Mouse (Mus musculus) macrophage (primary cell): Measurements from ENCODE around the gene Tsga10. TPM values are rescaled to one million over a fixed set of nuclear protein-coding genes. Genes with fewer than 3 reads are reported as not detected.
"Not testable (repeated sequence)": the region's sequence is repeated elsewhere in the genome, so short reads cannot be mapped to it uniquely, and the experiment has no call there.

ENCODE experiments used
- H3K27ac ChIP-seq: fragments of 350-480 bp; formaldehyde crosslinking; 2 replicates; pipeline ENCODE4 v1.9.0; 2021
- H3K36me3 ChIP-seq: fragments of 350-480 bp; formaldehyde crosslinking; 2 replicates; pipeline ENCODE4 v1.9.0; 2021; ENCODE audit errors: inconsistent target
- H3K4me3 ChIP-seq: fragments of 350-480 bp; formaldehyde crosslinking; 2 replicates; pipeline ENCODE4 v1.9.0; 2021; ENCODE audit errors: inconsistent target
- H3K79me2 ChIP-seq: fragments of 350-480 bp; formaldehyde crosslinking; 2 replicates; pipeline ENCODE4 v1.9.0; 2021; ENCODE audit errors: inconsistent target
- WGBS: methylation state at CpG from one replicate; pipeline ENCODE4 v1.1.7; 2026; ENCODE audit warnings: inconsistent platforms; ENCODE audit not compliant: missing documents; 5-methylcytosine and 5-hydroxymethylcytosine counted together
- polyA plus RNA-seq: library from polyadenylated mRNA; stranded (reverse); fragments of 250-400 nt; gene quantifications from 3 replicates; pipeline ENCODE4 v1.2.4, GENCODE M21; 2018; ENCODE audit warnings: inconsistent platforms

Gene Tsga10
- polyA plus RNA-seq, 1 experiment from 2014 or later: 7.0 TPM

DNA sequence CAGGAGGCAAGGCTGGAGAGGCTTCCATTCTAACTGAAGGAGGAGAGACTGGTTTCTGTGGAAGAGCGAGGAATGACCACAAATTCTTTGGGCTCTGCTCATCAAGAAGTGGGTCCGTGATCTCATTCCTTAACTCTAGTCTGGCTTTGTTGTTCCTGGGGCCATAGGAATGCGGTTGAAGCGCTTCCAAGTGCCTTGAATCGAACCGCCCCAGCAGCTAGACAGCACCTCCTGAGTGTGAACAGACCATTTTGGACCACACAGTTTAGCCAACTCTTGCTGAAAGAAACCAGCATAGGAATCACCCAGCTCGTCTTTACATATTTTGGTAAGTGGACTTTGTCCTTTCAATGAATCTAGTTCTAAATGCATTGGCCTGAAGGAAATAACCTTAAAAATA, 5.5 kb upstream of the Tsga10 start, which contains the start of gene Lipt1:
Gene Lipt1 (plus strand): TSS at position 35 of the 400 bp plus-strand sequence.
- H3K4me3 ChIP-seq: peak within 1 kb of the TSS; percentile 75
- no peak within 1 kb of the TSS for H3K27ac ChIP-seq
- WGBS: 29% methylated on average over 7 of the region's 7 CpGs

DNA sequence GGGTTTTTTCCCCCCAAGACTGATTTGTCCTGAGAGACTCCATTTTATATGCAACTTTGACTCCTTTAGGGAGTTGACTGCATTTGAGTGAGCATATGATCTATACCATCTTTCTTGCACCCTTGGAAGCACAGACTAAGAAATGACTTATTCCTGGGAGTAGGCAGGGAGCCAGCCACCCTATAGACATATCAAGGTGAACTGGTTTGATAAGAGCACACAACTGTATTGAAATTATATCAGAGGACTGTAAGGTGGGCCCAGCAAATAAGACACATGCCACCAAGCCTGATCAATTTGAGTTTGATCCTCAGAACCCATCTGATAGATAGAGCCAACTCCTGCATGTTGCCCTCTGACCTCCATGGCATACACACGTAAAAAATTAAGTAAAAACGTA, 3.1 kb upstream of the Tsga10 start:
- Histone ChIP-seq H3K4me3 (no peak overlapping the region), H3K27ac (no peak overlapping the region), H3K36me3 (no peaks in the 10 kb centered on the region), H3K79me2 (no peaks in the 10 kb centered on the region)
- 88% methylated on average over 2 of the region's 2 CpGs for WGBS

More for the DNA sequence above, 5.5 kb upstream of the Tsga10 start, which contains the start of gene Lipt1:
- Histone ChIP-seq H3K79me2 (no peaks in the 10 kb centered on the region), H3K36me3 (peaks cover 10% of the 10 kb centered on the region; the same call in 1 of the 2 replicates)

DNA sequence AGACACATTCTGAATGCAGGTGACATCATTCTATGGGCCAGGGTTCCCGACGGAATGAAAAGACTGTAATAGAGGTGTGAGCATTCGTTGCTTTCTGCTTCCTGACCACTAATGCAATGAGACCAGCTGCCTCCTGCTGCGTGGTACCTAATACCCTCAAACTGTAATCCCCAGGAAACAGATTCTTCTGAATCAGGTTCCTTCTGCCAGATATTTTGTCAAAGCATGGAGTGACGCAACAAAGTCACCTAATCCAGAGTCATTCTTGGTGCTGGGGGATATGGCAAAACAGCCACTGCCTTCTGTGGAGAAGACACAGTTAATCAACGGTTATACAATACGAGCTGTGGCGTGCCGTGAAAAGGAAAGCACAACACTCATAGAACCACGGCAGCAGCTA, 2.4 kb upstream of the Tsga10 start:
- peaks cover 4% of the 10 kb centered on the region; the same call in 1 of the 2 replicates for H3K79me2 ChIP-seq
- no peak overlapping the region for H3K27ac ChIP-seq
- 6% methylated on average over 10 of the region's 10 CpGs for WGBS
- no peaks in the 10 kb centered on the region for H3K36me3 ChIP-seq
- H3K4me3 ChIP-seq: no peak overlapping the region

DNA sequence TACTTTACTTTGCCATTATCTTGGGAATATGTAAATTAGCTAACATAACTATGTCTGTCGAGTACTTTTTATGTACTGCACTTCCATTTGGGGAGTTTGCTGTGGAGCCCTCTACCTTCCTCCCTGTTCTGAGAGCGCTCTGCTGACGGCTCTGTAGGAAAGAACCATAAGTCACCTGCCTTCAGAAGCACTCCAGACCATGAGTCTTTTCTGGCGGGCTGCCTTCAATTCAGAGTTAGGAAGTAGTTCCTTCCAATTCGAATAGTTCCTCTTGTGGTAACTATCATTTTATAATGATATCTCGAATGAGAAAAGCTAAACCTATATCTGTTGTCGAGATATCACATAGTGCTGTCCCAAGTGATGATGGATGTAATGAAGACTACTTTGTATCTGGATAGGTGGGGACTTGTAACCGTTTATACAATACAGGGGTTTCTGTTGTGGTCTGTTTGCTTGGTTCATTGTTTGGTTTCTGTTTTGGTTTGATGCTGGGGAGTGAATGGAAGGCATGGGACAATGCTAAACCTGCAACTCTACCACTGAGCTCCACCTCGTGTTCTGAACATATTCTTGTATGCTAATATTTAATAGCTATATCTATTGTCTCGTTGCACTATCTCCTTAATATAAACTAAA, 1.6 kb upstream of the Tsga10 start:
- Histone ChIP-seq H3K36me3 (no peaks in the 10 kb centered on the region), H3K79me2 (peaks cover 12% of the 10 kb centered on the region; the same call in 1 of the 2 replicates), H3K4me3 (no peak overlapping the region), H3K27ac (no peak overlapping the region)
- 17% methylated on average over 10 of the region's 10 CpGs for WGBS

DNA sequence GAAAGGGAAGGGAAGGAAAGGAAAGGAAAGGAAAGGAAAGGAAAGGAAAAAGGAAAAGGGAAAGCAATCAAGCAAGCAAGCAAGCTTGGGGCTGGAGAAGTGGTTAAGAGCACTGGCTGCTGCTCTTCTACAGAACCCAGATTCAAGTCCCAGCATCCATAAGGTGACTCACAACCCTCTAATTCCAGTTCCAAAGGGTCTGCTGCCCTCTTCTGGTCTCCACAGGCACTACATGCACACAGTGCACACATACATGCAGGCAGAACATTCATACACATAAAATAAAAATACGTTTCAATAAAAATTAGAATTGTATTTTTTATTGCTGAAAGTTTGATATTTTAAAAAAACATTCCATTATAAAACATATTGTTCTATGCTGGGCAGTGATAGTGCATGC, 827 bp upstream of the Tsga10 start:
- 100% methylated on average over 1 of the region's 1 CpGs for WGBS

DNA sequence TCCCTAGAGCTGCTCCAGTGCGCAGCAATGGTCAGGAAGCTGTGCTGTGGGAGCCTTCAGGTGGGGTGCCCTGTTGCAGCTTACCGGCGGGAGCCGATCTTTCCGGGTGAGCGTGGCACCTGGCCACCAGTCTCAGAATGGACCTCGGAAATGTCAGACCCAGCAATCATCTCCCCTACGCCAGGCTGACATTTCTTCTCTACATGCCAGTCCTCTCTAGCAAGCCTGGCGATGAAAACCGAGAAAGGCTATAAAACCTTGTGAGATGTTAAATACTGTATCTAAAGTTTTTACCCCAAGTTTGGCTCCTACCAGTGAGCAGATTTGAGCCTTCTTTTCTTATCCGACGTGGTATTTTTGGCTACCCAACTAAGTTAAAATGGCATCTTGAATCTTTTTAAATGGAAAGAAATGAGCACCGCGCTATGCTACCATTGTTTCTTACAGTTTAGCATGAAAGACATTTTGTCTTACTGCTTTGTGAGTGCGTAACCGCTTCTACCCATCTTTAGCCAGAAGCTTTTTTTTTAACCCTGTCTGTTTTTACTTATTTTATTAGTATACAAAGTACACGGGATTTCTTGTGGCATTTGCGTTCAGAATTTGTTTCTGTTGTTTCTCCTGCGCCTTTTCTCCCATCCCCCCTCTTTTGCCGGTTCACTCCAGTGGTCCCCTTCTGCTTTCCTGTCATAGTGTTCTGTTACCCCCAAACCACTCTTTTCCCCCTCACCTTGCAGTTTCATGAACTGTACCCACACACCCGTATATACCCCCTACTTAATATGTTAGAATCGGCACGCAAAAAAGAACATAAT, 621 bp downstream of the Tsga10 start:
- Histone ChIP-seq H3K79me2 (peaks cover 13% of the 10 kb centered on the region; the same call in 1 of the 2 replicates), H3K27ac (peak overlapping the region; percentile 24), H3K4me3 (peak overlapping the region; percentile 65), H3K36me3 (no peaks in the 10 kb centered on the region)
- 14% methylated on average over 23 of the region's 23 CpGs for WGBS

More for the DNA sequence above, 827 bp upstream of the Tsga10 start:
- no peak overlapping the region for H3K27ac ChIP-seq
- peaks cover 13% of the 10 kb centered on the region; the same call in 1 of the 2 replicates for H3K79me2 ChIP-seq
- no peak overlapping the region for H3K4me3 ChIP-seq
- no peaks in the 10 kb centered on the region for H3K36me3 ChIP-seq

DNA sequence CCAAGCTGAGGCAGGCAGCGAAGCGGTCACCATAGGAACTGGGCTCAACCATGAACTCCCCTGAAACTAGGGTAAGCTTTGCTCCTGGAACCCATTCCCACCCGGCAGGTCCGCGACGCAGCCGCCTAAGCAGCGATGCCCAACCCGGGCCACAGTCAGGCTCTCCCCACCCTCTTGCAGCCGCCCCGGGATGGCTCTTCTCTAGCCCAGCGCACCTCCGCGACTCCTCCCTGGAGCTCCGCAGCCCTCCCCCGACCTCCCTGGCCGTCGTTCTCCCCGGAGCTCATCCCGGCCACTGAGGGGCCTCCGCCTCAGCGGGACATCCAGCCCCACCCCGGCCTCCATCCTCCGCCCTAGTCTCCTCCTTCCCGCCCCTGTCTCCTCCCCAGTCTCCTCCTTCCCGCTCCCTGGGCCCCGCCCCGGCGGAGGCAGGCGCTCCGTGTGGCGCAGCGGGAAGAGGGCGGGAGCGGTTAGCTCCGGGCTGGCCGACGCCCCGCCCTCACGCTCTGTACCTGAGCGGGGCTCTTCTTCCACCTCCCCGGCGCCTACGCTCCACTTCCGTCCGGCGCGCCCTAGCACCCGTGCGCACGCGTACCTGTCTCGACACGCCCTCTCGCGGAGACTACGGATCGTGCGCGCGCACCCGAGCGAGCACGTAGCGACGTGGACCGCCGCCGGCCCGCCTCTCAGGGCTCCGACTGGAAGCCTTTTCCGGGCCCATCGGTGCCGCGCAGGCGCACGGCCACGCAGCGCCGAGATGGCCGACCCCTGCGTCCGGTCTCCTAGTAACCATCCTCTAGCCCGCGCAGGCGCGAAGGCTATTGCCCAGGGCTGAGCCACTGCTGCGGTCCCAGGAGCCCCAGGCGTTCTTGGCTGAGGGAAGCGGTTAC, 1.5 kb downstream of the Tsga10 start:
- peak overlapping the region; percentile 65 for H3K4me3 ChIP-seq
- H3K27ac ChIP-seq: peak overlapping the region; percentile 38
- no peaks in the 10 kb centered on the region for H3K36me3 ChIP-seq
- peaks cover 13% of the 10 kb centered on the region; the same call in 1 of the 2 replicates for H3K79me2 ChIP-seq
- WGBS: 1% methylated on average over 87 of the region's 90 CpGs

DNA sequence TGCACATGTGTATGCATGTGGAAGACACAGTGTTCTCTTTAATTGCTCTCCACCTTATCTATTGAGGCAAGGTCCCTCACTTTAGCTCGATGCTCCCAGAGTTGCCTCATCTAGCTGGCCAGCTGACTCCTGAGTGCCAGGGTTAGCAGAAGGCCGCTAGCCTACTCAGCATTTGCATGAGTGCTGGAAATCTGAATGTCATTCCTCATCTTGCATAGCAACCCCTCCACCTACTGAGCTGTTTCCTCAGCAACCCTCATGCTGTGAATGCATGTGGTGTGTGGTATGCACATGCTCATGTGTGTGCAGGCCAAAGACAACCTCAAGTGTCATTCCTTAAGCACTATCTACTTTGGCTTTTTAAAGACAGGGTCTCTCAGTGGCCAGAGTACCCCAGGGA, 15.5 kb downstream of the Tsga10 start:
- WGBS: 88% methylated on average over 2 of the region's 2 CpGs
- no peak overlapping the region for H3K4me3 ChIP-seq
- H3K79me2 ChIP-seq: no peaks in the 10 kb centered on the region

DNA sequence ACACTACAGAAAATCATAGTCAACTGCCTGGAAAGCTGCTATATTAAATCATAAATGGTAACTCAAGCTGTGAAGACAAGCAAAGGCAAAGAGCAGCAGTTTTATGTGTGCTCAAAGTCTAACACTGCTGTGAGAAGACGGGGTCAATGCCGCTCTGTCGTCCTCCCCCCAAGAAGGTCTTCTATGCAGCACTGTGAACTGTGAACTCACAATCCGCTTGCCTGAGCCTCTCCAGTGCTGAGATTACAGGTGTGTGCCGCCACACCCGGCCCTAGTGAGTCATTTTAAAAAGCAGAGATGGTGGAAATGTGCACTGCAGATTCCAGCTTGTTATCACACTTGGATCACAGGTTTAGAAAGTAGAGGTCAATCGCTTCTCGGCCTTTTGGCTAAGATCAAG, 19.4 kb downstream of the Tsga10 start:
- H3K27ac ChIP-seq: no peak overlapping the region
- no peak overlapping the region for H3K4me3 ChIP-seq
- no peaks in the 10 kb centered on the region for H3K79me2 ChIP-seq
- WGBS: 95% methylated on average over 8 of the region's 8 CpGs
- H3K36me3 ChIP-seq: no peaks in the 10 kb centered on the region

More for the DNA sequence above, 15.5 kb downstream of the Tsga10 start:
- no peaks in the 10 kb centered on the region for H3K36me3 ChIP-seq
- no peak overlapping the region for H3K27ac ChIP-seq

DNA sequence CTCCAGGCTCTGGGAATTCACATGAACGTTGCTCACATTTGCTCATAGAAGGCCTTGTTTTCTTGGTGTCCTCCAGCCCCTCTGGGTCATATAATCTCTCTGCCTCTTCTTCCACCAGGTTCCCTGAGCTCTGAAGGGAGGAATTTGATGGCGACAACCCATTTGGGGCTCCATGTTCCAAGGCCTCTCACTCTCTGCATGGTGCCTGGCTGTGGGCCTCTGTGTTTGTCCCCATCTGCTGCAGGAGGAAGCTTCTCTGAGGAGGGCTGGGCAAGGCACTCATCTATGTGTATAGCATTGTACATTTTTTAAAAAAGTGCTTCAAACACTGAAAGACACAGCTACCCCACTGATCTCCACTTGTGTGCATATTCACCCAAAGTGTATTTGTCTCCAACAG, 34.5 kb downstream of the Tsga10 start:
- no peaks in the 10 kb centered on the region for H3K36me3 ChIP-seq
- WGBS: 76% methylated on average over 2 of the region's 2 CpGs
- H3K4me3 ChIP-seq: no peak overlapping the region
- no peaks in the 10 kb centered on the region for H3K79me2 ChIP-seq
- no peak overlapping the region for H3K27ac ChIP-seq

DNA sequence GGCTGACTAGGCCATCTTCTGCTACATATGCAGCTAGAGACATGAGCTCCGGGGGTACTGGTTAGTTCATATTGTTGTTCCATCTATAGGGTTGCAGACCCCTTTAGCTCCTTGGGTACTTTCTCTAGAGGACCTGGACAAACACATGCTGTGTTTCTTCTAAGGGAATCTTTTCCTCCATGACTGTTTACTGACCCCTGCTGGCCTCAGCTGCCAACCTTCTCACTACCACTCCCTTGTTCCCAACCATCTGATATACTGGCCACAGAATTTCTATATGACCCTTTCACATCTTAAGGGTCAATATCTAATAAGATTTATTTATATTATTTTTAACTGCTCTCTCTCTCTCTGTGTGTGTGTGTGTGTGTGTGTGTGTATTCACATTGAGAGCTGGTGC, 63.9 kb downstream of the Tsga10 start:
- not testable (repeated sequence) for H3K4me3 ChIP-seq
- WGBS: 100% methylated on average over 1 of the region's 1 CpGs

DNA sequence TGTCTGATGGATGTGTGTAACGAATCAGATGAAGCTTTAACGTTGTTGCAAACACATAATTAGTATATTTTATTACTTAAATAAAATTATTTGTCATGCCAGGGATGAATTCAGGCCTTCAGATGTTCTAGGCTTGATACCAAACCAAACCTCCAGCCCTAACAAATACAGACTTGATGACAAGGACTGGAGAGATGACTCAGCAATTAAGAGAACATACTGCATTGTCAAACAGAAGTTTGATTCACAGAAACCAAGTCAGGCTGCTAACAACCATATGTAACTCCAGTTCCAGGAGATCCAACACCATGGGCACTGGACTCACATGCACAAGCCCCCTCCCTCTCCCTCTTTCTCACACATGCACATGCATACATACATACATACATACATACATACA, 65.9 kb downstream of the Tsga10 start:
- WGBS: 86% methylated on average over 2 of the region's 2 CpGs
- no peaks in the 10 kb centered on the region for H3K36me3 ChIP-seq
- no peaks in the 10 kb centered on the region for H3K79me2 ChIP-seq
- H3K4me3 ChIP-seq: no peak overlapping the region
- H3K27ac ChIP-seq: no peak overlapping the region

More for the DNA sequence above, 63.9 kb downstream of the Tsga10 start:
- H3K27ac ChIP-seq, H3K79me2 ChIP-seq, H3K36me3 ChIP-seq: not testable (repeated sequence)

DNA sequence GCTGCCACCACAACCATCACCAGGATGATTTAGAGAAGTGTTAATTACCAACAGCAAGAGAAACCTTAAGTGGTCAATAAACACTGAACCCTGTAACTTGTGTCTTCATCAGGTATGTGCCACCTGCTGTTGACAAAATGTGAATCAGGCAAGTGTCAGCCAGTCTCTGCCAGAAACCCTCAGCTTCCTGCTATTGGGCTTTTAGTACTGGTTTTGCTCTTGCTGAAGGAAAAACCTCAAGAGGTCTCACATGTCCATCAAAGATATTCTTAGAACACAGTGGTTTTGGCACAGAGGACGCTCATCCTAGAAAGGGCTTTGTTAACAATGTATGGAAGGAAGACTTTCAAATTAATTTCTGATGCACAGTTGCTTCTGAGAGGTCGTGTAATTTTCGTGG, 66.7 kb downstream of the Tsga10 start:
- Histone ChIP-seq H3K27ac (no peak overlapping the region), H3K36me3 (no peaks in the 10 kb centered on the region), H3K4me3 (no peak overlapping the region), H3K79me2 (no peaks in the 10 kb centered on the region)
- 4% methylated on average over 3 of the region's 3 CpGs for WGBS

DNA sequence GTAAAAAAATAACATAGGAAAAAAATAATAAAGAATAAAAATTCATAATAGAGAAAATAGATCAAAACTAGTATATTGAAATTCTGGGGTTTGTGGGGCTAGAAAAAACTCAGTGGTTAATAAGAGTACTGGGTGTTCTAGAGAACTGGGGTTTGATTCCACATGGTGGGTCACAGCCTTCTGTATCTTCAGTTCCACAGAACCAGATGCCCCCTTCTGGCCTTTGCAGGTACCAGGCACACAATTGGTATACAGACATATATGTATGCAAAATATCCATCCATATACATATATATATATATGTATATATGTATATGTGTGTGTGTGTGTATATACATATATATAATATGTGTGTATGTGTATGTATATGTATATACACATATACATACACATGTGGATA, 106.8 kb downstream of the Tsga10 start:
- H3K27ac ChIP-seq: no peak overlapping the region
- no peak overlapping the region for H3K4me3 ChIP-seq
- no peaks in the 10 kb centered on the region for H3K36me3 ChIP-seq
- H3K79me2 ChIP-seq: no peaks in the 10 kb centered on the region
